Mouse (Mus musculus) G1E (cell line): Measurements from ENCODE around the gene Olfr448. TPM values are rescaled to one million over a fixed set of nuclear protein-coding genes. Genes with fewer than 3 reads are reported as not detected.

Source experiments
- ATAC-seq: 2 replicates; pipeline ENCODE4 v1.8.0; 2016; ENCODE audit warnings: mild to moderate bottlenecking; ENCODE audit not compliant: insufficient number of reproducible peaks, poor library complexity, low FRiP score, severe bottlenecking; ENCODE audit errors: extremely low read depth
- DNase-seq: peaks from one replicate; pipeline ENCODE4 v3.0.0; 2012; ENCODE audit warnings: low spot score
- H3K27me3 ChIP-seq: 2 replicates; pipeline ENCODE4 v1.6.1; 2012; ENCODE audit warnings: mild to moderate bottlenecking, low read length, inconsistent platforms; ENCODE audit not compliant: insufficient read depth
- H3K36me3 ChIP-seq: replicated peaks from 2 replicates; pipeline ENCODE3; 2012; ENCODE audit warnings: mild to moderate bottlenecking, inconsistent platforms
- H3K4me1 ChIP-seq: 2 replicates; pipeline ENCODE4 v1.6.1; 2012; ENCODE audit warnings: low read depth, low read length, inconsistent platforms, mixed read lengths; ENCODE audit not compliant: insufficient read depth
- H3K4me3 ChIP-seq: 2 replicates; pipeline ENCODE4 v1.5.1; 2012; ENCODE audit warnings: low read depth, mild to moderate bottlenecking, inconsistent platforms, low read length, moderate library complexity, mixed read lengths
- H3K9me3 ChIP-seq: replicated peaks from 2 replicates; pipeline ENCODE4 v1.6.1; 2012; ENCODE audit warnings: inconsistent platforms
- CTCF ChIP-seq: IDR thresholded peaks from 2 replicates; pipeline ENCODE4 v1.5.1; 2012; ENCODE audit warnings: low read depth, low read length, inconsistent platforms, mixed read lengths
- GATA1 ChIP-seq: IDR thresholded peaks from 2 replicates; pipeline ENCODE4 v1.6.1; 2012; ENCODE audit warnings: borderline replicate concordance, low read length, inconsistent platforms, mixed read lengths
- GATA2 ChIP-seq: IDR thresholded peaks from 2 replicates; pipeline ENCODE4 v1.6.1; 2012; ENCODE audit warnings: low read depth, low read length, inconsistent platforms, borderline replicate concordance
- POLR2AphosphoS5 ChIP-seq: IDR thresholded peaks from 2 replicates; pipeline ENCODE4 v1.6.1; 2012; ENCODE audit warnings: low read depth, low read length, inconsistent platforms; ENCODE audit not compliant: insufficient replicate concordance
- TAL1 ChIP-seq: conservative IDR thresholded peaks from 2 replicates; pipeline ENCODE4 v1.6.1; 2012; ENCODE audit warnings: low read depth, low read length, inconsistent platforms, mixed read lengths
- polyA plus RNA-seq: library from polyadenylated mRNA; stranded (reverse); fragments of >175 nt; gene quantifications from 2 replicates; pipeline ENCODE4 v1.2.3, GENCODE M21; 2012
- total RNA-seq, 2 experiments: library from RNA; stranded (forward) in 1 of 2; stranded (reverse) in 1 of 2; fragments of 200-1000 nt in 1 of 2; fragments of >200 nt in 1 of 2; fragmentation: Nextera tagmentation in 1 of 2; gene quantifications; 2 replicates each; pipeline ENCODE4 v1.2.3; 2014 to 2017

Olfr448 gene
- total and polyA plus RNA-seq, 3 experiments, result 0.05 TPM; not detected in 2

DNA sequence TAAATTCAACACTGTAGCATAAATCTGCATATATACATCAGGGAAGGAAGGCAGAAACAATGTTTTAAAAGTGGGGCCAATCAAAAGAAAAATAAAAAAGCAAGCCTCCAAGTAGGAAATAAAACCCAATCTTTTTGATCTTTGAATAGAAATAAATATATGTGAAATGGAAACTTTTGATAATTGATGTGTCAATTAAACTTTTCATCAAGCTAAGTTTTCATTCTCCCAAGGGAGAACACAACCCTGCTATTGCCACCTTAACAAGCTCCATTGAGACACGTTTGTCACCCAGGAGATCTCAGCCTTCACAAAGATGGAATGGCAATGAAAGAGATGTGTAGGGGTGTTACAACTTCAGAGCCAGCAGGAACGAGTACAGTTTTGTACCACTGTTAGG lies 30.8 kb downstream of the Olfr448 start, which contains the start of gene Olfr446:
Olfr446 (plus strand) TSS at position 301 of the 400 bp plus-strand sequence.
- Histone ChIP-seq H3K27me3 (no peaks in the 10 kb centered on the region), H3K9me3 (no peaks in the 10 kb centered on the region), H3K4me3 (no peak within 1 kb of the TSS), H3K36me3 (no peaks in the 10 kb centered on the region), H3K4me1 (no peaks in the 10 kb centered on the region)
- no peak for ATAC-seq
- TF ChIP-seq GATA2, result no peak
- TF ChIP-seq CTCF, result no peak
- no peak for TF ChIP-seq POLR2AphosphoS5
- TF ChIP-seq GATA1, result no peak
- TF ChIP-seq TAL1, result no peak
- no peak for DNase-seq

Other genes starting within 250 kb of the Olfr448 start
- not detected in 2 replicates for gene Tcaf2, start 245.2 kb upstream of the Olfr448 start, total RNA-seq (2014; fragmentation: Nextera tagmentation)
- 0.11 TPM in 1 of 2 replicates, not detected in the other for gene Tcaf2, start 245.2 kb upstream of the Olfr448 start, total RNA-seq (2017)
- not detected in 2 replicates for gene Tcaf2, start 245.2 kb upstream of the Olfr448 start, polyA plus RNA-seq
- not detected in 2 replicates for gene Tcaf1, start 180.4 kb upstream of the Olfr448 start, total RNA-seq (2014; fragmentation: Nextera tagmentation)
- 0.12 and 0.33 TPM in 2 replicates for gene Tcaf1, start 180.4 kb upstream of the Olfr448 start, total RNA-seq (2017)
- not detected in 2 replicates for gene Tcaf1, start 180.4 kb upstream of the Olfr448 start, polyA plus RNA-seq
- not detected in 2 replicates for gene Olfr453, start 151.1 kb upstream of the Olfr448 start, total RNA-seq (2014; fragmentation: Nextera tagmentation)
- gene Olfr453, start 151.1 kb upstream of the Olfr448 start, total RNA-seq (2017), result 0.11 and 0.12 TPM in 2 replicates
- not detected in 2 replicates for gene Olfr453, start 151.1 kb upstream of the Olfr448 start, polyA plus RNA-seq
- not detected in 2 replicates for gene Olfr38, start 134.0 kb upstream of the Olfr448 start, total RNA-seq (2014; fragmentation: Nextera tagmentation)
- gene Olfr38, start 134.0 kb upstream of the Olfr448 start, total RNA-seq (2017), result 0.17 and 0.22 TPM in 2 replicates
- not detected in 2 replicates for gene Olfr38, start 134.0 kb upstream of the Olfr448 start, polyA plus RNA-seq
- gene Olfr452, start 105.3 kb upstream of the Olfr448 start, total RNA-seq (2014; fragmentation: Nextera tagmentation), result not detected in 2 replicates
- gene Olfr452, start 105.3 kb upstream of the Olfr448 start, total RNA-seq (2017), result 0.27 TPM in 1 of 2 replicates, not detected in the other
- gene Olfr452, start 105.3 kb upstream of the Olfr448 start, polyA plus RNA-seq, result not detected in 2 replicates
- gene Olfr450, start 78.5 kb upstream of the Olfr448 start, total RNA-seq (2014; fragmentation: Nextera tagmentation), result not detected in 2 replicates
- gene Olfr450, start 78.5 kb upstream of the Olfr448 start, total RNA-seq (2017), result not detected in 2 replicates
- not detected in 2 replicates for gene Olfr450, start 78.5 kb upstream of the Olfr448 start, polyA plus RNA-seq
- not detected in 2 replicates for gene Olfr449, start 56.1 kb upstream of the Olfr448 start, total RNA-seq (2014; fragmentation: Nextera tagmentation)
- not detected in 2 replicates for gene Olfr449, start 56.1 kb upstream of the Olfr448 start, total RNA-seq (2017)
- not detected in 2 replicates for gene Olfr449, start 56.1 kb upstream of the Olfr448 start, polyA plus RNA-seq
- gene Olfr447, start 18.4 kb downstream of the Olfr448 start, total RNA-seq (2014; fragmentation: Nextera tagmentation), result not detected in 2 replicates
- 0.16 TPM in 1 of 2 replicates, not detected in the other for gene Olfr447, start 18.4 kb downstream of the Olfr448 start, total RNA-seq (2017)
- not detected in 2 replicates for gene Olfr447, start 18.4 kb downstream of the Olfr448 start, polyA plus RNA-seq
- not detected in 2 replicates for gene Olfr446, start 30.9 kb downstream of the Olfr448 start, total RNA-seq (2014; fragmentation: Nextera tagmentation)
- gene Olfr446, start 30.9 kb downstream of the Olfr448 start, total RNA-seq (2017), result 0.11 and 0.12 TPM in 2 replicates
- gene Olfr446, start 30.9 kb downstream of the Olfr448 start, polyA plus RNA-seq, result not detected in 2 replicates
- not detected in 2 replicates for gene Olfr444, start 58.6 kb downstream of the Olfr448 start, total RNA-seq (2014; fragmentation: Nextera tagmentation)
- gene Olfr444, start 58.6 kb downstream of the Olfr448 start, total RNA-seq (2017), result not detected in 2 replicates
- gene Olfr444, start 58.6 kb downstream of the Olfr448 start, polyA plus RNA-seq, result not detected in 2 replicates
- not detected in 2 replicates for gene Olfr441, start 215.9 kb downstream of the Olfr448 start, total RNA-seq (2014; fragmentation: Nextera tagmentation)
- not detected in 2 replicates for gene Olfr441, start 215.9 kb downstream of the Olfr448 start, total RNA-seq (2017)
- not detected in 2 replicates for gene Olfr441, start 215.9 kb downstream of the Olfr448 start, polyA plus RNA-seq